Mouse (Mus musculus) heart, adult 9 months (tissue): ENCODE results near the gene Diras1.
"Not testable (repeated sequence)": the region's sequence is repeated elsewhere in the genome, so short reads cannot be mapped to it uniquely, and the experiment has no call there.

Experiments used
- DNase-seq, 2 experiments: peaks; one replicate each; pipeline ENCODE4 v3.0.0; 2022; ENCODE audit warnings: low spot score in 2 of 2

Diras1 gene

DNA sequence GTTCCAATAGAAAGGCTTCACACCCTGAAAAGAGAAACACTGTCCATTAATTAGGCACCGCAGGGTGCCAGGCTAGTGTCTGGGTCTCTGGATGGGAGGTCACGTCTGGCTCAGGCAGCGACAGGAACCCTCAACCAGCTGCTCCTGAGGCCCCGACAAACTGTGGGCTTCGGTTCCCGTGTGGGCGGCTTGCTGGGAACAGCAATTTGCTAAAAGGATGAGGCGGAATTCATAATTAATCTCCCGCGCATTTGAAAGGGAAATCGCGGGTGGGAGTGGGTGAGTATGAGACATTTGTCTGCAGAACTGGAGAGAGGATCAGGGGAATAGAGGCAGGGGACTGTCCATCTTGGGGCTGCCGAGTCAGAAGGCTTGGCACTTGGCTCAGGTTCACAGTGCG lies 27.4 kb downstream of the Diras1 start:
- no peak for DNase-seq

DNA sequence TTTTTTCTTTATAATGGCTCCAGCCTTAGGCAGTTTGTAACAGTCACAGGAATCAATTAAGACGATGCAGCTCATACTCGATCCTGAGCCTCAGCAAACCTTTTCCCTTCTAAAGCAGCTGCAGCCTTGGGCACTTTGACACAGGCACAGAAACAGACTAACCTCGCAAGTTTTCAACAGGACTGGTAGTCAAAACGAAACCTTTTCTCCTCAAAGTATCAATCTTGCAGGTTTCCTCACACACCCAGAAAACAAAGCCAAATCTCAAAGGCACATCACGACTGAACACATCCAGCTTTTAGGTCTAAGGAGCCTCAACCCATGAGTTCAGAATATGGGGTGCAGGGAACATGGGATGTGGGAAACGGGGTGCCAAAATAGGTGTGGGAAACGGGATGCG lies 28.1 kb downstream of the Diras1 start:
- DNase-seq = no peak

DNA sequence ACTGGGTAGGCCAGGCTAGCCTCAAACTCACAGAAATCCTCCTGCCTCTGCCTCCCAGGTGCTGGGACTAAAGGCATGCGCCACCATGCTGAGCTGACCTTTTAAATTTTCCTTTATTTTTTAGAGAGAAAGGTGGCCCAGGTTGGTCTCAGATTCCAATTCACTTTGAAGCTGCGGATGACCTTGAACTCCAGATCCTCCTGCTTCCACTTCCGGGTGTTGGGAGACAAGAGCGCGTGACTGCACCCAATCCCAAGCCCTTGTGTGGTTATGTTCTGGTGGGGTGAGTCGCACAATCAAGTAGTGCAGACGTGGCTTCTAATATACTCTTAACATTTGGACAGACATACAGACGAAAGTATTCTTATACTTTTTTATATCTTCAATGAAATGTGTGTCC lies 29.0 kb downstream of the Diras1 start:
- DNase-seq = no peak

DNA sequence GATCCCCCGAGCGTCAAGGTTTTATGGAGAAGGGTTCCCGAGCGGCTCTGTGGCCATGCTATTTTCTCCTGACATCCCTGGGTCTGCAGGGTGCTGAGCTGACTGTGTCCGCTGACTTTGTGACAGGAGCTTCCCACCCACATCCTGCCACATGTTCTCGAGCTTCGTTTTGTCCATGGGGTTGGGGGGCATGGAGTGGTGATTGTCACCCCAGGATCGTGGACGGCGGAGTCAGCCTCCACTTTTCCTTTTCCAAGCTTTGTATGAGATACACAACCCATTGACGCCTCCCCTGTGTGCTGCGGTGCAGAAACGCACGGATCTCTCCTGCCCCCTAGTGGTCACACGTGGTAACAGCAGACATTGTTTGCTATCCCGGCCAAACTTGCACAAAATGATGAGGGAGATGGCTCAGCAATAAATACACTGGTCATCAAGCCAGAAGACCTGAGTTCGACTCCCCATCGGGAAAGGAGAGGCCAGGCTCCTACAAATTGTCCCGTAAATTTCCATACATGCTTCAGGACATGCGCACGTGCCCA lies 30.3 kb downstream of the Diras1 start:
- peak; percentile 50 to 72 for DNase-seq

DNA sequence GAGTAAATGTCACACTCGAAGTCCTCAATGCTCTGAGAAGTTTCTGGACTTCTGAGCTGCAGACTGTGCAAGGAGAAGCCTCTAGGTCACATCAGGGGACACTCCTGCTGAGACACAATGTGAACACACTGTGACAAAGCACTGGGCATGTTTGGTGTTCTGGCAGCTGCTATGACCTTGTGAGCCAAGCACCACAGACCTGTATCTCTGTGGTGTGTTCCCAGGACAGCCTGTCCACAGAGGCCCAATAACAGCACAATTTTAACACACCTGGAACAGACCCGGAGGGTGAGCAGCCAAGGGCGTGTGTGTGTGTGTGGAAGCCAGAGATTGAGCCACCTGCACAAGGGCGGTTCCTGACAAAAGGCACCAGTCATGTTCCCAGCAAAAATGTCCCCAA lies 30.8 kb downstream of the Diras1 start:
- DNase-seq = peak; percentile 43 to 66

DNA sequence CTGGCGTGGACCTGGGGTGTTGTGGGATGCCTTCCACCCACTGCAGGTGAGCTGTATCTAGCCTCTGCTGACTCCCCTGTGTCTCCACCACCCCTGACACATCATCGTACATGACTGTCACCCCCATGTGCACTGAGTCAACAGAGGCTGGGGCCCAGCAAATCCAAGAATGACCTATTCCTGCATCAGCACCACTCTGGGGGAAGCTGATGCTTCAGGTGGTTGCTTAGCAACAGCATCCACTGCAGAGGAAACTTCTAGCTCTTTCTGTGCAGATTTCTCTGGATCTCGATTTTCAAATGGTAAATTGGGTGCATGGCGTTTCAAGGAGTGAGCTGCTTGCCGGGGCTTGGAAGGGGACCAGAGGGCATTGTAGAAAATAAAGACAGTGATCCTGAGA lies 32.2 kb downstream of the Diras1 start:
- DNase-seq = no peak

DNA sequence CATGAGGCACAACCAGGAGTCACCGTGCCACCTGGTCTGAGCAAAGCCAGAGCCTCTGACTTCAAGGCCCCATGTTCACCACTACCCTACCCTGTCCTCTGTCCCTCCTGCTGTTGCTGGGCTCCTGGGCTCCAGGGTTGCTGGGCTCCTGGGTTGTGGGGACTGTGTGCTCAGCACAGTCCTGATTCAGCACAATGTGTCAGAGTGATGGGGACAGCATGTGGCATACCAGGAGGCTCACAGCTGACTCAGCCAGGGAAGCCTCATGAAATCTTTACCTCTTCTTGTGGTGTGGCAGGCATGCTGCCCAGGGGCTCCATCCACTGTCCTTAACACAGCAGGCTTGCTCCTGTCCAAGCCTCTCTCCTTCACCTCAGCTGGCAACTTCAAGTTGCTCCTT lies 33.5 kb downstream of the Diras1 start:
- no peak for DNase-seq

DNA sequence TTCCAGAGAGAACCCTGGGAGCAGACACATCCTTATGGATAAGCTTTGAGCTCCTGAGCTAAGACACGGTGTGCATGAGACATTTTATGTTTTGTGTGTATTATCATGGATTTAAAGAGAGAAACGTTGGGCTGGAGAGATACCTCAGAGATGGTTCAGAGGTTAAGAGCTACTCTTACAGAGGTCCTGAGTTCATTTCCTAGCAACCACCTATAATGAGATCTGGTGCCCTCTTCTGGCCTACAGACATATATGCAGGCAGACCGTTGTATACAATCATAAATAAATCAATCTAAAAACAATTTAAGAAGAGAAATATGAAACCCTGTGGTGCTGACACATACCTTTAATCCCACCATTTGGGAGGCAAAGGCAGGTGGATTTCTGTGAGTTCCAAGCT lies 34.5 kb downstream of the Diras1 start:
- DNase-seq = no peak

DNA sequence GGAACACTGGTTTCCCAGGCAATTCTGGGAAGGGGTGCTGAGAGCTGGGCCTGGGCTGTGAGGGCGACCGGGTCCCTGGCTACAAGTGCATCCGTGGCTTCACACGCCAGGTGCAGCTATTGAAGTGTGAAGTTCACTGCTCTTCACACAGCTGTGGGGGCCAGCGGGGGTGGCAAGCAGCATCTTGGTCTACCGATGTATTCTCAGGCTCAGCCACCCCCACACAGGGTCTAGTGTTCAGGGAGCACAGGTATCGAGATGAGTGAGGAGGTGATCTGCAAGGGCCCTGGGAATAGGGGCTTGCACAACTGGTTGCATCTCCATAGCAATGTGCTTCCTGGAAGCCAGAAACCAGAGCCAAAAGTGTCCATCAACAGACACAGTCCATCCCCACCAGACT lies 35.1 kb downstream of the Diras1 start:
- DNase-seq = no peak

DNA sequence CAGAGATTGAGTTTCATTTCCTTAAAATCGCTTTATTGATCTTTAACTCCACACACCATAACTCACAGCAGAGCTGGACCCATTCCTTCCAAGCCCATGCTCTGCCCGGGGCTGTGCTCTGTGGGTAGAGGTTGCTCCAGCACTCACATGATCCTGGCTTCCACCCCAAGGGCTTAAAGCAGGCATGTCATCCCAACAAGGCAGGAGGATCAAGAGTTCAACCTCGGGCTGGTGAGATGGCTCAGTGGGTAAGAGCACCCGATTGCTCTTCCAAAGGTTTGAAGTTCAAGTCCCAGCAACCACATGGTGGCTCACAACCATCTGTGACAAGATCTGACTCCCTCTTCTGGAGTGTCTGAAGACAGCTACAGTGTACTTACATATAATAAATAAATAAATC lies 35.6 kb downstream of the Diras1 start:
- not testable (repeated sequence) for DNase-seq

DNA sequence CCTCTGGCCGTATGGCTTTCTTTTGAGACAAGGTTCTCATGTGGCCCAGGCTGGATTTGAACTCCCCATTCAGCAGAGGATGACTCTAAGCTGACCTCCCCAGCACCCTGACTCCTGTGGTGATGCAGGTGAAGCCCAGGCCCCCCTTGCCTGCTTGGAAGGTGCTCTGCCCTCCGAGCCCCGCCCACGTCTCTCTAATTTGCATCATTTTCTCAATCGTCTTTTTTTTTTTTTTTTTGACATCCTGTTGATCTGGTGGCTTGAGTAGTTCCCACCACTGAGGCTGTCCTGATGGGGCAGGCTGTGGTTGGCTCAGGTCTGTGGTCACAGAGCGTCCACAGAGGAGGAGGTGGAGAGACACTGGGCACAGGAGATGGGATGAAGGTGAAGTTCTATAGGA lies 36.0 kb downstream of the Diras1 start:
- DNase-seq = no peak

DNA sequence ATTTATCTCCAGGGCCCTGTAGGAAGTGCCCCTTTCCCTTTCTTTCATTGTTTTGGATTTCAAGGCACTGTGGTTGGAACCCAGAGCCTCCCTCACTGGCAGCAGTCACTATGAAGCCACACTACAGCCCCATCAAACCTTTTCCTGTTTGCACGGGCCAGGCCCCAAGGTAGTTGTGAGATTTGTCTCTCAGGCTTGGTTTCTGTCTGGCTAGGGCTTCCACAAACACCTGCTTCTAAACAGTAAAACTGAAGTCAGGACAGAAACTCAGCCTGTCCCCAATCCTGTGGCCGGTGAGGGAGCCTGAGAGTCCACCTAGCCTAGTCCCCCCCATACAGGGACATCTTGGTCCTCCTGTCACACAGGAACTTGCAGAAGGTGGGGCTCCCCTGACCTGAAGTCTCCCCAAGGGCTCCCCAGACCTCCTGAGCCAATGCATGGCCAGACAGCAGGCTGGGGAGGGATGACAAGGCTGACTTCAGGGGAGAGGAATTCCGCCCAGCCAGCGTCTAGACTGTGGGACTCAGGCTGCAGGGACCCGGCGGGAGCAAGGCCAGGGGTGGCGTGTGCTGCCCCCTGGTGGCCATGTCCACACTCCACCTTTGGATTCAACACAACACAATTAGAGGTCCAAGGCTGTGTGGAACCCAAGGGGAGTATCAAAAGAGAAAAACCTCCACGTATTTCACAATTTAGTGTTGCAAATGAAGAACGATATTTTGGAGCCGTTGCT lies 37.6 kb downstream of the Diras1 start:
- DNase-seq = peak; percentile 83 to 86

DNA sequence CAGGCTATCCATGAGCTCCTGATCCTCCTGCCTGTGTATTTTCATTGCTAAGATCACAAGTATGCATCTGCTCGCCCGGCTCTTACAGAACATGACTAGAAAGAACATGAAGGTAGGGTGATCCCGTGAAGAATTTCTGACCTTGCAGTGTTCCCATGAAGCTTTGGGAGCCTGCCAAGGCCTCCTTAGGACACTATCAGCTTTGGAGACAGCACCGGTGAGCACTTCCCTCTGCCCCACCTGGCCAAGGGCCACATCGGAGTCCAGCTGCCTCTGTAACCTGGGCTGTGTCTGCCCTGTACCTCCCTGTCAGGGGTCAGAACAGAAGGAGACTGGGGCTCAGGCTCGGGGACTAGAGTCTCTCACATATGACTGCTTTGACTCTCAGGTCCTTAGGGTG lies 38.7 kb downstream of the Diras1 start:
- peak; percentile 58 to 68 for DNase-seq

DNA sequence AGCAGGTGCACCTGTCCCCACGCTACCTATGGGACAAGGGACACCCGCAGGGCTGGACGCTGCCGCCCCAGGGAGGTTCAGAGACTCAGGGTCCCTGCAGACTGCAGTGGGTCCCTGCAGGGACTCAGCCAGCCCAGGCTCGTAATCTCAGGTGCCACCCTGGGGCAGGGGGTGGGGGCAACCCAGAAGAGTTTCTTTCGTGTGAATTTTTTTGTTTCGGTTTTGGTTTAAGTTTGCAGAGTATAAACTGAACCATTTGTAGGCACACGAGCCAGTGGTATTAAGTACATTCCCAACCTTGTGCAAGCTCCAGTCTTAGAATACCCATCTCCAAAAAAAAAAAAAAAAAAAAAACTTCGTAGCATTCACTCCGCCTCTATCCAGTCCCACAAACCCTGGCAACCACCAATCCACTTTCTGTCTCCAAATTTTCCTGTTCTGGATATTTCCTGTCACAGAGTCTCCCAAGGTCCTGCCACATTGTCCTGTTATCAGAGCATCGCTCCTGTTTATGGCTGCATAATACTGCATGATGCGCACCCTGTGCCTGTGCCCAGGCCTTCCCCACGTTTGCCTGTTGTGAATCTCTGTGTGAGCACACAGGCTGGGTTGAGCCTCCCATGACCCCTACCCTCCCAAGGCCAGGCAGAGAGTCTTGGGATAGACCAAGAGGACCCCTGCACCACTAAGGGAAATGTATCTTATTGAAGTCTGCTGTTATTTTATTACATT lies 39.3 kb downstream of the Diras1 start:
- DNase-seq = no peak

DNA sequence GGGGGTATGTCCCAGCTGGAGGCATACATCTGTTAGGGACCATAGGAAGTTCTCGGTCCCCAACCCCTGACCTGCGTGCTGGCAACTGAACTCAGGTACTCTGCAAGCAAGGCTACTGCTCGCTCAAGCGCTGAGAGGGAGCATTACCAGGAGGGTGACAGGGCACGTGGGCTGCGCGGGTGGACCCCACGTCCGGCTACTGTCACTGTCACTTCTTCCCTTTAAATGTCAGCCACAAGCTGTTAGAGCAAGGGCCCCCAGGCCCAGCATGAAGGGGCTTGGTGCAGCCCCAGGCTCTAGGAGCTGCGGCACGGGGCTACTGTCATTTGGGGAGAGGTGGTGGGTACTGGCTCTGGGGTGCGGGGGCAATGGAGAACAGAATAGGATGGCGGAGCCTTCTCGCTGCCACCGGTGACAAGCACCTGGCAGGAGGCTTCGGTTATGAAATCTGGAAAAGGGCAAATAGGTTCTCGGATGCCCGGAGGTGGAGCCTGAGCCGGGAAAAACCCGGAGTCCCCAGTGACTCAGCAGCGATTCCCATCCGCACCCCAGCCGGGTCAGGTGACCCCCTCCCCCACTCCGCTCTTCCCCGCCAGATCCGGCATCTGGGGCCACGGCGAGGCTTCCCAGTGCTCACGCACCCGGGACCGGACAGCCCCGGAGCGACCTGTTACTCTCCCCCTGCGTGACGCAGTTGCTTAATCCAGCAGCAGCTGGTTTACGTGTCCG lies 40.1 kb downstream of the Diras1 start:
- no peak for DNase-seq

DNA sequence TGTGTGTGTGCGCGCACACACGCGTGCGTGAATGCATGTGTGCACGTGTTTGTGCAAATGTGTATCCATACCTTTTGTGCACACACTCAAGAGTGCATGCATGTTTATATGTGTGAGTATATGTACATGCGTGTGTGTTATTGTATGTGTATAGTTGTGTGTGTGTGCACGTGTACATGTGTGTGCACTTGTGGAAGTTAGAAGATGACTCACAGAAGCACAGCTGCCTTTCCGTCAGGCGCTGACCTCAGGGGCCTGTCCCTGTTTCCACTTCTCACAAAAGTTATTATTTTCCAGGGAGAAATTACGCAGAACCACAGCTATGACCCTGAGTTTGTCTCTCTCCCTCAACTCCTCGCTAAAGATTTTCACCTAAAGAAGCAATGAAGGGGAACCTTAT lies 41.2 kb downstream of the Diras1 start:
- DNase-seq = no peak

DNA sequence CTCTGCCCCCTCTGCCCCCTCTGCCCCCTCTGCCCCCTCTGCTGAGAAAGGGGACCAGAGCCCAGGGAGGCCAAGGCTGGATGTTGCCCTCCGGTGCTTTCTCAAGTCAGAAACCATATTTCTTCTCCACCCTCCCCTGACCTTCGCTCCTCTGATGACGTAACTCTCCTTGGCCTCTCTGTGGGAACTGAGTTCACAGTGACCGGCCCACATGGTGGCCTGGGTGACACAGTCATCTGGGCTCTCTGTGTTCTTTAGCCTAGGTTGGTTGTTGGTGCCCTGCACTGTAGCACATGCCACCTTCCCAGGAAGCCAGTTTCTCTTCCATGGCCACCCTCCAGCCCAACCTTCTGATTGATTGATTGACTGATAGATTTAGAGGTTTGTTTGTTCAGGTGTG lies 43.1 kb downstream of the Diras1 start:
- no peak for DNase-seq

DNA sequence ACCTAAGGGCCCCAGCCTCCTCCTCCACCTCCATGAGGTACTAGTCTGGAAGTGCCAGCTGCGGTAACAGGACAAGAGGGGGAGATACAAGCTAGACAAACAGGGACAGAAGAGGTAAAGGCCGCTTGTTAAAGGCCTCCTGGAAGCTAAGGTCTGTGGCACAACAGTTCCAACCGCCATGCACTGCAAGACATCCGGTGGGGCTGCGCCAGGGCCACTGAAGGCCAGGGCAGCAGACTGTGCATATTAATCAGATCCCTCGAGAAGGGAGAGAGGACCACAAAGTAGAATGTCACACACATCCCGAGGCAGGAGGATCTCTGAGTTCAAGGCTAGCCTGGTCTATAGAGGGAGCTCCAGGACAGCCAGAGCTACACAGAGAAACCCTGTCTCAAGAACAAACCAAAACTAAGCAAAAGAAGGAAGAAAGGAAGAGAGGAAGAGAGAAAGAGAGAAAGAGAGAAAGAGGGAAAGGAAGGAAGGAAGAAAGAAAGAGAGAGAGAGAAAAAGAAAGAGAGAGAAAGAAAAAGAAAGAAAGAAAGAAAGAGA lies 43.8 kb downstream of the Diras1 start:
- no peak for DNase-seq

DNA sequence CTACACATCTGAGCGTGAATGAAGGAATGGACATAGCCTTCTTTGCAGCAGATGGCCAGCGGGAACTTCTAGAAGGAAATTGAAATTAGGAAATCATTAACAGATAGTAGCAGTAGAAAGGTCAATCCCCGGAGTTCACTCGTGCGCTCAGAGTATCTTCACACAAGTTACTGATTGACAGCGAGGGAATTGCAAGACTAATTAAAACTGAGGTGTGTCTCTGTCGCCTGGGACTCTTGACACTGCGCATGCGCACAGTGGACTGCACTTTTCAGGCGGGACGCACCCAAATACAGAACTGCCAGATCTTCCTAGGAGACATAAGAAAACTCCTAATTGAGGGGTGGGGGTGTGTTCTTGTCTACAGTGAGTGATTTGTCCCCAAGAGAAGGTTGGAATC lies 50.0 kb downstream of the Diras1 start:
- no peak for DNase-seq

DNA sequence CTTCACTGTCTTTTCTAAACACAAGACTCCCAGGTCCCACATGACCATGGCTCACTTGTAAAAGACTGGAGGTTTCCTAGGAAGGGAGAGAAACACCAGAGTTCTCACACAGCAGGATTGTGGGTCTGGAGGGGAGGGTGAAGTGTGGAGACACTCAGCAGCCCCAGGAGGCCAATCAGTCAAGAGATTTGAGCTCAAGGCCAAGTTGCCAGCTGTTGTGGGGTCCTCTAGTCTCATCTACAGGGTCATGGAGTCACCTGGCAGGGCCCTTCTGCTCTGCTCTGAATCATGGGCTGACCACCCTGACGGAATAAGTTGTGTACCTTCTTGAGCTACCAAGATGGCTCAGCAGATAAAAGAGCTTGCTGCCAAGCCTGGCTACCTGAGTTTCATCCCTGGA lies 51.7 kb downstream of the Diras1 start:
- no peak for DNase-seq

DNA sequence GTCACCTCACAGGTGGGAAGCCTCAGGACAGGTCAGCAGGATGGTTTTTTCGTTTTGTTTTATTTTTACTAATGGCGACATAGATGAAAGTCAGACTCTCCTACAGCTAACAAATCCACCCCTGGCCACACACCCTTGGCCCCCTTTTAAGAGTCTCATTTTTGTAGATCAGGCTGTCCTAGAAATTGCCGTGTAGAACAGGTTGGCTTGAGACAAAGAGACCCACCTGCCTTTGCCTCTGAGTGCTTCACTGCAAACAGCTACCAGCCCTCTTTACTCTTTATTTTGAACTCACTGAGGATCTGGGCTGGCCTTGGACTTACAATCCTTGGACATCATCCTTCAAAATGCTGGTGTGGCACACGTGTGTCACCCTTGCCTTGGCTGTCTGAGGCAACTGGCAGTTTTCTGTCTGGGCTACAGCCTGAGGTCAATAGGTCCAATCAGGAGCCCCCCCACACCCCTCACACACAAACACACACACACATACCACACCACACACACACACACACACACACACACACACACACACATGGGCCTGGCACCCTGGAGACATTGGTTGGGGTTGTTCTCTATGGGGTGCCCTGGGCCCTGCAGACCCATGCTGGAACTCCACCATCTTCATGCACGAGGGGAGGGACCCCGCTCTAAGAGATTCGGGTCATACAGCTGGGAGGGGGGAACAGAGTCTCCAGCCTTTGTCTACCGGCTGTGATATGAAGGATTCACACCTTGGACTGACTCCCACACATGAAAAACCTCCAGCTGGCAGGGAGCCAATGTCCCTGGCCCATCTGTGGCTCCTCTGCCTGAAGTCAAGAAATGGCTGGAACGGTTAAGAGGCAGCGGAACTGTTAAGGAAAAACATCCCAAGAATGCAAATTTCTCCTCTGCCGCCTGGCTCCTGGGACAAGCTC lies 53.1 kb downstream of the Diras1 start:
- DNase-seq = no peak
